Mouse (Mus musculus): ENCODE data around the gene Pacrg.

DNA sequence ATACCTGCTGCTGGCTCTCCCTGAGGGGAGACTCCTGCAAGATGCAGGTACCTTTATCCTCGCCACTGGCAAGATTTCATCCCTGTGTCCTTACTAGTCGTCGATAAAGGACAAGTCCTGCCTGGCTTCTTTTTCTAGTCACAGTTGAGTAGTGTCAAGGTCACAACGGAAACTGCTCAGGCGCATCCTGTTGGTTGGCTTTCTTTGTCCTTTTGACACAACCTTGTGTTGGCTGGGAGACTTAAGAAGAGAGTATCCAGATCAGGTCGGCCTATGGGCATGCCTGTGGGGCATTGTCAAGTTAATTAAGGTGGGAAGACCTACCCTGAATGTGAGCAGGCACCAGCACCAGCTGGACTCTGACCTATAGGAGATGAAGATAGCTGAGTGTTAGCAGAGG, 483.8 kb downstream of the Pacrg start:
- TF ChIP-seq CTCF (IDR thresholded peaks at IDR 0.05; ENCODE audit: low read depth, low read length), result no peak
- TF ChIP-seq POLR2A (IDR thresholded peaks at IDR 0.05; ENCODE audit: extremely low read depth, insufficient read depth, low read length), result no peak

Data from liver, adult 2 months (tissue).